Mouse (Mus musculus) E14TG2a.4 (cell line): Measurements from ENCODE around the gene Igfbp2.

Source experiments
- H3K27me3 ChIP-seq: 2 replicates; pipeline ENCODE4 v1.6.1; 2014; ENCODE audit warnings: low read length, control low read depth; ENCODE audit not compliant: insufficient read depth
- H3K36me3 ChIP-seq: 2 replicates; pipeline ENCODE4 v1.6.1; 2014; ENCODE audit warnings: low read length, control low read depth; ENCODE audit not compliant: insufficient read depth
- H3K4me1 ChIP-seq: replicated peaks from 2 replicates; pipeline ENCODE4 v1.6.1; 2014; ENCODE audit warnings: low read depth, low read length, control low read depth
- H3K4me3 ChIP-seq: replicated peaks from 2 replicates; pipeline ENCODE4 v1.5.1; 2014; ENCODE audit warnings: mild to moderate bottlenecking, low read length
- H3K9me3 ChIP-seq: 2 replicates; pipeline ENCODE4 v1.6.1; 2014; ENCODE audit warnings: low read length, control low read depth
- CTCF ChIP-seq: conservative IDR thresholded peaks from 2 replicates; pipeline ENCODE4 v1.5.1; 2014; ENCODE audit warnings: low read length
- NANOG ChIP-seq: IDR thresholded peaks from 2 replicates; pipeline ENCODE4 v1.6.1; 2014; ENCODE audit warnings: borderline replicate concordance, low read length, mixed read lengths
- POU5F1 ChIP-seq: IDR thresholded peaks from 2 replicates; pipeline ENCODE4 v1.6.1; 2014; ENCODE audit warnings: low read length, borderline replicate concordance

Gene Igfbp2

DNA sequence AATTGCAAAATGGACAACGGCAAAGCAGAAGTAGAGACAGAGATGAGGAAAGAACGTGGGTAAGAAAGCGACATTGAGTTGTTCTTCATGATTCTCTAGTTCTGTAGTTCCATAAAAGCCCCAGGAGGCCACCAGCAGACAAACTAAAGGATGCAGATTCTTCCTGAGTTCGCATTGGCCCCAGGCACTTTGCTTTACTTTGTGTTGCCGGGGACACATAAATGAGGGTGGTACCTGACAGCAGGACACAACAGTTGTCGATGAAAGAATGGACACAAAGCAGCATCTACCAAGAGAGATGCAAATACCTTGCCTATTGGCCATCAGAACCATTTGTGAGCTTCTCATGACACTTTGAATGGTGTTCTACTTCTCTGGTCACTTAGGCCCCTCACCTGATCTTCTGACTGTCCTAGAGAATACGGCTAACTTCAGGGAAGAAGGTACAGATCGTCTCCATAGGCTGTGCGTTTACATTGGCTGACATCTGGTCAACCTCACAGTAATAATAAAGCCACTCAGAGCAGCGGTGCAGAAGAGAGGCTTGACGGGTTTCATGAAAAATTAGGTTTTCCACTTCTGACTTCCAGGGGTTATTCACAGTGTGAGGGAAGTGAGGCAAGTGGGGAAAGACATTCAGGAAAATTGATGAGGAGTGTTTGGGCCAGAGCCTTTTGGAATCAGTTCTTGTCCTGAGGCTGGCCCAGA lies 61.0 kb downstream of the Igfbp2 start:
- H3K9me3 ChIP-seq, result no peaks in the 10 kb centered on the region
- no peak overlapping the region for H3K4me3 ChIP-seq
- H3K4me1 ChIP-seq, result 0 out of 2 replicates have a peak, but pooled peaks cover 1% of the 10 kb centered on the region
- H3K36me3 ChIP-seq, result no peaks in the 10 kb centered on the region
- TF ChIP-seq POU5F1 (no peak), CTCF (no peak), NANOG (no peak)
- no peaks in the 10 kb centered on the region for H3K27me3 ChIP-seq

DNA sequence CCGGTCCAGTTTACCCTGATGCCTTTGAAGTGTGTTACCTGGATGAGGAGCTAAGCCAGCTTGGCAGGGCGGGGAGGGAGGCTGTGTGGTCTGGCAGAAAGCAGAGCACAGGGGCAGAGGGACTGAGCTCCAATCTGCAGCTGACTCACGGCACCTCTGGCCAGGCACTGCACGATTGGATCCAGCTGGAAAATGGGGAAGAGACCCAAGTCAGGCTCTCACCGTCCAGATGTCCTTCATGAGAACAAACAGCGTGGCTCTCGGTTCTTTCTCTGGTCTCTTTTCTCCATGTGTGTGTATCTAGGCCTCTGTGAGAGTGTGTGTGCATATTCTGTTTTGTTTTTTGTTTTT lies 61.5 kb downstream of the Igfbp2 start:
- no peaks in the 10 kb centered on the region for H3K27me3 ChIP-seq
- H3K4me1 ChIP-seq, result no peaks in the 10 kb centered on the region
- TF ChIP-seq POU5F1 (no peak), CTCF (no peak), NANOG (no peak)
- H3K9me3 ChIP-seq, result no peaks in the 10 kb centered on the region
- H3K4me3 ChIP-seq, result no peak overlapping the region
- no peaks in the 10 kb centered on the region for H3K36me3 ChIP-seq

DNA sequence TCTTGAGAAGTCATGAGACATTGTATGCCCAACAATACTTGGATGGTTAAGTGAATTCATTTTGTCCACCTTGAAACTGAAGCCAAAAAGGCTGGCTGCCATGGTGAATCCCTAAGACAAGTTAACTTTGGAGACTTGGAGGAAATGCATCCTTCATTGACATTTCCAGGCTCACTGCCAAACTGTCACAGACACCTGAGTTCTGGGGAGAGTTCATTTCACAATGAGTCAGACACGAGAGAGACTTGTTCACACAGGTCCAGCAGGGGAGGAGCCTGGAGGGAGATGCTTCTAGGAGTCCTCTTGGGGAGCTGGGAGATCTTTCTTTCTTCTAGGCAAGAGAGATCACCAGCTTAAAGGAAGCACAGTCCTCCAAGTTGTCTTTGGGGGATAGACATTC lies 63.6 kb downstream of the Igfbp2 start:
- Histone ChIP-seq H3K27me3 (peaks cover 6% of the 10 kb centered on the region; the same call in 1 of the 2 replicates), H3K36me3 (no peaks in the 10 kb centered on the region), H3K9me3 (no peaks in the 10 kb centered on the region), H3K4me3 (no peak overlapping the region), H3K4me1 (no peaks in the 10 kb centered on the region)
- TF ChIP-seq CTCF, result no peak
- no peak for TF ChIP-seq NANOG
- TF ChIP-seq POU5F1, result no peak

DNA sequence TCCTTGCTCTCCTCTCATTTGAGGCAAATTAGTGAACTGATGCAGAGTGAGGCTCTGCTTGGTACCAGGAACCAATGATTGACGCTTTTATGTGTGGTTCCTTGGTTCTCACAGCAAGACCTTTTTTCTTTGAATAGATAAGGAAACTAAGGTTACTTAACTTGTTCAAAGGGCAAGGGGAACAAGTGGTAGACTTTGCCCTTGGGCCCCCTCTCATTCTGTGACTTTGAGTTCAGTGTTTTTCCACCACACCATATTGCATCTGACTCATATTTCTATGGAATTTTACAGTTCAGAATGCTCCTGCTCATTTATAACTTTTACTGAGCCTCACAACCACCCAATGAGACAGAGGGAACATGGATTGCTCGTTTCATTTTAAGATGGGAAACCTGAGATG lies 71.5 kb downstream of the Igfbp2 start:
- TF ChIP-seq POU5F1, result no peak
- TF ChIP-seq NANOG, result no peak
- TF ChIP-seq CTCF, result no peak
- H3K27me3 ChIP-seq, result peaks cover 6% of the 10 kb centered on the region; the same call in 1 of the 2 replicates

More for the DNA sequence above, 71.5 kb downstream of the Igfbp2 start:
- H3K4me1 ChIP-seq, result no peaks in the 10 kb centered on the region
- H3K9me3 ChIP-seq, result peaks cover 4% of the 10 kb centered on the region; the same call in 1 of the 2 replicates
- H3K36me3 ChIP-seq, result no peaks in the 10 kb centered on the region
- H3K4me3 ChIP-seq, result no peak overlapping the region
